Mouse (Mus musculus): ENCODE results near the gene Umad1. TPM values are rescaled to one million over a fixed set of nuclear protein-coding genes. Genes with fewer than 3 reads are reported as not detected.

Gene Umad1
- polyA plus RNA-seq (2012) = 9.1 and 10.2 TPM in 2 replicates

GRCm38 (mm10) chr6:8259004-8259666 lies at the start of gene Umad1, which contains the start of the genes Rpa3 and Gm45062:
TSS of gene Umad1 (plus strand) at chr6:8259288.
TSS of gene Rpa3 (minus strand) at chr6:8259173.
TSS of gene Gm45062 (plus strand) at chr6:8259450.

Other genes with a start within 250 kb of the Umad1 start
- 0.01 TPM in 1 of 2 replicates, not detected in the other for gene Col28a1, start 66.7 kb upstream of the Umad1 start, polyA plus RNA-seq (2012)
- gene Mios, start 50.1 kb upstream of the Umad1 start, polyA plus RNA-seq (2012) = 6.9 and 7.2 TPM in 2 replicates
- gene Rpa3, start 115 bp upstream of the Umad1 start, polyA plus RNA-seq (2012) = 2.5 and 2.7 TPM in 2 replicates
- gene Gm45062, start 162 bp downstream of the Umad1 start, polyA plus RNA-seq (2012) = not detected in 2 replicates

Measured in megakaryocyte-erythroid progenitor cell, adult 5 weeks (primary cell).